Mouse (Mus musculus) liver, postnatal 0 days (tissue): ENCODE results near the gene Olfr608.

Source experiments
- CTCF ChIP-seq: sonication (generic); IDR thresholded peaks from 2 replicates; pipeline ENCODE4 v1.5.1; 2016; ENCODE audit warnings: antibody characterized with exemption, low read depth
- EP300 ChIP-seq: IDR thresholded peaks from 2 replicates; pipeline ENCODE4 v1.6.1; 2016; ENCODE audit warnings: antibody characterized with exemption, low read depth, mild to moderate bottlenecking

GRCm38 (mm10) chr7:103445339-103445738 is 24.3 kb upstream of the Olfr608 start, which contains the start of gene Olfr605:
- TF ChIP-seq CTCF (no peak), EP300 (no peak)
